Mouse (Mus musculus) cerebellum, adult 9-10 months (tissue): Measurements from ENCODE around the gene Gm17783.
"Not testable (repeated sequence)": the region's sequence is repeated elsewhere in the genome, so short reads cannot be mapped to it uniquely, and the experiment has no call there.

ENCODE experiments used
- DNase-seq: peaks from one replicate; pipeline ENCODE4 v3.0.0; 2022

Gene Gm17783

GRCm38 (mm10) chr16:45531950-45532349 lies at the start of gene Gm17783:
TSS of gene Gm17783 (minus strand) at chr16:45532050.
- no peak for DNase-seq

GRCm38 (mm10) chr16:45579883-45580282 lies 48.0 kb upstream of the Gm17783 start:
- no peak for DNase-seq

- DNase-seq: no peak
These were observed 40.5 kb upstream of the Gm17783 start for GRCm38 (mm10) chr16:45572307-45572706.

GRCm38 (mm10) chr16:45561747-45562146 lies 29.9 kb upstream of the Gm17783 start:
- DNase-seq: no peak

GRCm38 (mm10) chr16:45551579-45551978 lies 19.7 kb upstream of the Gm17783 start:
- no peak for DNase-seq

GRCm38 (mm10) chr16:45547982-45548381 lies 16.1 kb upstream of the Gm17783 start:
- no peak for DNase-seq

GRCm38 (mm10) chr16:45544341-45544740 lies 12.5 kb upstream of the Gm17783 start:
- DNase-seq: no peak

GRCm38 (mm10) chr16:45542108-45542507 lies 10.3 kb upstream of the Gm17783 start:
- no peak for DNase-seq

- not testable (repeated sequence) for DNase-seq
These were observed 6.5 kb upstream of the Gm17783 start for GRCm38 (mm10) chr16:45538342-45538741.

- no peak for DNase-seq
These were observed 3.2 kb upstream of the Gm17783 start, which contains the start of gene Slc9c1 for GRCm38 (mm10) chr16:45535009-45535408. TSS of gene Slc9c1 (plus strand) at chr16:45535309.

GRCm38 (mm10) chr16:45525551-45525950 lies 6.3 kb downstream of the Gm17783 start:
- no peak for DNase-seq

- no peak for DNase-seq
These were observed 36.5 kb downstream of the Gm17783 start for GRCm38 (mm10) chr16:45495326-45495725.

GRCm38 (mm10) chr16:45492927-45493326 lies 38.9 kb downstream of the Gm17783 start, which contains the start of gene Gm609:
TSS of gene Gm609 (minus strand) at chr16:45492969.
- no peak for DNase-seq

GRCm38 (mm10) chr16:45476991-45477390 lies 54.9 kb downstream of the Gm17783 start:
- no peak for DNase-seq

- DNase-seq: not testable (repeated sequence)
These were observed 60.0 kb downstream of the Gm17783 start for GRCm38 (mm10) chr16:45471836-45472235.
